9 mouse cellular contexts compared by ENCODE assay signal in genomic region chr6:54718779-54719685, GRCm38 (mm10). TPM values are rescaled to one million over a fixed set of nuclear protein-coding genes. Genes with fewer than 3 reads are reported as not detected.
A peak's percentile ranks its signal among the peaks of the same experiment; 100 is the strongest.
DNase-seq lines count a peak whose midpoint lies in the region; ATAC-seq and TF ChIP-seq lines count a peak whose summit lies in the region.
"Had no signal": no experiment of that assay in that cellular context is flagged by ENCODE, and none has a peak within 500 bp of the region (broad histone marks: within the 10 kb centered on the region; RNA-seq: fewer than 3 reads in every experiment).

No protein-coding gene starts in this region.

- no peak for TF ChIP-seq POLR2A in lung, adult 2 months (IDR thresholded peaks at IDR 0.05; ENCODE audit: borderline replicate concordance, extremely low read depth, low read depth, low read length)

- TF ChIP-seq EP300 in lung, postnatal 0 days (IDR thresholded peaks at IDR 0.05): no peak

- no peak overlapping the region for H3K4me3 ChIP-seq in lung, postnatal 0 days (ENCODE audit: low read depth, low read length)
- H3K4me3 ChIP-seq in lung, adult 2 months (replicated peaks; ENCODE audit: extremely low read depth, low read depth, low read length): no peak overlapping the region
- H3K4me3 ChIP-seq in forebrain, embryonic 16.5 days (replicated peaks; ENCODE audit: low read length): no peak overlapping the region
- H3K4me3 ChIP-seq: embryonic facial prominence, embryonic 15.5 days had no signal

- H3K27me3 ChIP-seq in lung, postnatal 0 days (replicated peaks; ENCODE audit: insufficient read depth, low read length): no peaks in the 10 kb centered on the region
- no peaks in the 10 kb centered on the region for H3K27me3 ChIP-seq in forebrain, embryonic 16.5 days (replicated peaks; ENCODE audit: control insufficient read depth, insufficient read depth, low read length)
- H3K27me3 ChIP-seq: embryonic facial prominence, embryonic 15.5 days had no signal

- H3K4me1 ChIP-seq in lung, postnatal 0 days (ENCODE audit: insufficient read depth, low read depth, low read length): no peaks in the 10 kb centered on the region
- H3K4me1 ChIP-seq in lung, adult 2 months (ENCODE audit: control insufficient read depth, insufficient read depth, low read length): peaks cover 6% of the 10 kb centered on the region; the same call in 1 of the 2 replicates
- peaks cover 15% of the 10 kb centered on the region for H3K4me1 ChIP-seq in forebrain, embryonic 16.5 days (replicated peaks; ENCODE audit: control insufficient read depth, insufficient read depth, low read length)
- H3K4me1 ChIP-seq: embryonic facial prominence, embryonic 15.5 days had no signal

- WGBS in lung, postnatal 0 days: 67% methylated on average over 15 of the region's 15 CpGs
- 61% methylated on average over 15 of the region's 15 CpGs for WGBS in lung, adult 2 months
- WGBS in forebrain, embryonic 16.5 days: 76% methylated on average over 15 of the region's 15 CpGs

- DNase-seq in cerebellum, adult 9-11 months: peak; percentile 8
- peak; percentile 31 for DNase-seq in lung, postnatal 0 days (ENCODE audit: low spot score)
- DNase-seq in lung, adult 2 months: no peak
- DNase-seq in naive thymus-derived CD4-positive, alpha-beta T cell, adult 2 months (ENCODE audit: low read depth): peak; percentile 81
- DNase-seq in adrenal gland, postnatal 4 days (ENCODE audit: low spot score in 2 of 2): no peak
- DNase-seq in embryo, embryonic 10 days (ENCODE audit: low spot score): no peak

- H3K9me3 ChIP-seq in lung, postnatal 0 days (ENCODE audit: low read length): no peaks in the 10 kb centered on the region
- H3K9me3 ChIP-seq in forebrain, embryonic 16.5 days (ENCODE audit: control insufficient read depth, low read length): no peaks in the 10 kb centered on the region
- H3K9me3 ChIP-seq: embryonic facial prominence, embryonic 15.5 days had no signal

- H3K4me2 ChIP-seq in lung, postnatal 0 days (replicated peaks; ENCODE audit: low read depth, low read length): no peak overlapping the region
- no peak overlapping the region for H3K4me2 ChIP-seq in forebrain, embryonic 16.5 days (ENCODE audit: low read length)
- H3K4me2 ChIP-seq: embryonic facial prominence, embryonic 15.5 days had no signal

- TF ChIP-seq CTCF in lung, postnatal 0 days (IDR thresholded peaks at IDR 0.05): no peak
- no peak for TF ChIP-seq CTCF in lung, adult 2 months (IDR thresholded peaks at IDR 0.05; ENCODE audit: insufficient read depth, low read length)

- no peaks in the 10 kb centered on the region for H3K36me3 ChIP-seq in lung, postnatal 0 days (ENCODE audit: insufficient read depth, low read length)
- no peaks in the 10 kb centered on the region for H3K36me3 ChIP-seq in forebrain, embryonic 16.5 days (ENCODE audit: control insufficient read depth, insufficient read depth)
- H3K36me3 ChIP-seq: embryonic facial prominence, embryonic 15.5 days had no signal

- no peak overlapping the region for H3K9ac ChIP-seq in lung, postnatal 0 days (replicated peaks; ENCODE audit: low read depth)
- H3K9ac ChIP-seq in forebrain, embryonic 16.5 days (replicated peaks; ENCODE audit: low read depth, low read length): no peak overlapping the region
- H3K9ac ChIP-seq: embryonic facial prominence, embryonic 15.5 days had no signal

- no peak overlapping the region for H3K27ac ChIP-seq in lung, postnatal 0 days (ENCODE audit: low read length)
- peak overlapping the region; percentile 26; the same call in 1 of the 2 replicates for H3K27ac ChIP-seq in forebrain, embryonic 16.5 days (ENCODE audit: low read length)
- H3K27ac ChIP-seq: embryonic facial prominence, embryonic 15.5 days had no signal

- ATAC-seq in cerebellum, adult (ENCODE audit: insufficient number of reproducible peaks, low FRiP score, low TSS enrichment): no peak
- ATAC-seq in lung, postnatal 0 days: no peak
- no peak; the same call in 1 of the 2 replicates for ATAC-seq in forebrain, embryonic 16.5 days

RNA-seq across cellular contexts. Expression of gene Mturn, which starts 37.6 kb away (rescaled TPM):
- 6.1 and 8.8 TPM in 2 replicates for polyA plus RNA-seq in lung, postnatal 0 days (2015; fragmentation: Nextera tagmentation; extraction: Ambion mirVana)
- polyA plus RNA-seq in lung, adult 2 months (2012; rRNA removed): 9.3 and 9.5 TPM in 2 replicates
- 163 and 168 TPM in 2 replicates for polyA plus RNA-seq in forebrain, embryonic 16.5 days (2015; fragmentation: Nextera tagmentation; extraction: Ambion mirVana)
- 10 to 100 TPM in 1 of 2 experiments, 1 to 10 TPM in 1; 8.2 to 13.5 TPM for total RNA-seq in adrenal gland, postnatal 4 days (2021)

Comparison
In these comparisons a context has a peak if more than half of its experiments do, and no peak if none do; other contexts are left out.
1. DNase-seq: peak in cerebellum, adult 9-11 months (single experiment), lung, postnatal 0 days (single experiment) and naive thymus-derived CD4-positive, alpha-beta T cell, adult 2 months (single experiment); none in lung, adult 2 months (single experiment), adrenal gland, postnatal 4 days (0 of 2) and embryo, embryonic 10 days (single experiment).
2. RNA of gene Mturn, which starts 37.6 kb away (polyA plus RNA-seq): 163 to 168 TPM in forebrain, embryonic 16.5 days; 9.3 to 9.5 TPM in lung, adult 2 months and 6.1 to 8.8 TPM in lung, postnatal 0 days; every median in the first group is over 10 times any median in the second.